Mouse (Mus musculus) spleen, adult 12 weeks (tissue): Measurements from ENCODE around the gene Evpl.

Experiments
- DNase-seq: peaks from one replicate; pipeline ENCODE4 v3.0.0; 2022; ENCODE audit warnings: low spot score

Gene Evpl

DNA sequence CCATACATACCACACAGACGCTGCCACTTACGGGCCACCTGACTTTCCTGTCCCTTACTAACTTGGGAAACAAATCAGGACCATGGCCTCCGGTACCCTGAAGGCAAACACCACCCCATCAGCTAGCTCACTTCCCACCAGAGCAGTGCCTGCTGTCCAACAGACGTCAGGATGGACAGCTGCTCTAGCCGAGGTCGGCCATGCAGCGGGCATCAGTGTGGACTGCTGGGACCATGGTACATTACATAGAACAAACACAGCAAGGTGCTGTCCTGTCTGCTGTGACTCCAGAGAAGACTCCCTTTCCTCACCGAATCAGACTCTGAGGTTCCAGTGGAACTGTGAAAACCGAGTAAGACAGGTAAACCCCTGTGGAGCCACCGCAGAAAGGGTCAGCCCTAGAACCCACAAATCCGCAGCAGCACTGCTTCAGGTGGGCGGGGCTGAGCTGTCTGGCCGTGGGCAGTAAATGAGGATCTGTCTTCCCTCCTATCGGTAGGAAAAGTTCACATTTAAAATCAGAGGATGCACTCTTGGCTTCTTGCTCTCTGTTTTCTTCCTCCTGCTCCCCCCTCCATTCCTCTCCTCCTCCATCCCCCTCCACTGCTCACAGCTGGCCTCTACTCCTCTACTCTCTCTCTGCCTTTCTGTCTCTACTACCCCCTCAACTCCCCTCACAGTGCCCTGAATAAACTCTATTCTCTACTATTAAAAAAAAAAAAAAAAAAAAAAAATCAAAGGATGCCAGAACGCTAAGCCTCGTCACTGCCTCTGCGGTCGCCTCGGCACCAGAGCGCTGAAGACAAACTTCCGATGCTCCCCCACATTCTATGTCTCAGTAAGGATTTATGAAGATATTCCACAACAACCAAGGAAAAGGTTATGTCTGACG, 17.5 kb upstream of the Evpl start:
- no peak for DNase-seq

DNA sequence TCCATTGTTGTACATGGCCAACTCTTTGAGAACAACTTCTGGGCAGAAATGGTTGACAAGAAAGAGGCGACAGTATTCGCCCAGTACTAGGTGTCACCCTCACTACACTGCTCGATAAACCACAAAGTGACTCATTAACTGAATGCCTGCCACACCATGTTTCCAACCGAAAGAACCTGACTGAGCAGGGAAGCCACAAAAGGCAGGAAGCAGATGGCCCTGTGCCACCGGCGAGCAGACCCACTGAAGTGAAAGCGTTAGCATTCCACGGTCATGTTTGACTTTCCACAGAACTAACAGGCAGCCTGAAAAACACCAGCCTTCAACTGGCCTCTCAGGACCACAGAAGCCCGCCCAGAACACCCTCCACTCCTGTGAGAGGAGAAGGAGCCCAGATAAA, 16.8 kb upstream of the Evpl start:
- no peak for DNase-seq

DNA sequence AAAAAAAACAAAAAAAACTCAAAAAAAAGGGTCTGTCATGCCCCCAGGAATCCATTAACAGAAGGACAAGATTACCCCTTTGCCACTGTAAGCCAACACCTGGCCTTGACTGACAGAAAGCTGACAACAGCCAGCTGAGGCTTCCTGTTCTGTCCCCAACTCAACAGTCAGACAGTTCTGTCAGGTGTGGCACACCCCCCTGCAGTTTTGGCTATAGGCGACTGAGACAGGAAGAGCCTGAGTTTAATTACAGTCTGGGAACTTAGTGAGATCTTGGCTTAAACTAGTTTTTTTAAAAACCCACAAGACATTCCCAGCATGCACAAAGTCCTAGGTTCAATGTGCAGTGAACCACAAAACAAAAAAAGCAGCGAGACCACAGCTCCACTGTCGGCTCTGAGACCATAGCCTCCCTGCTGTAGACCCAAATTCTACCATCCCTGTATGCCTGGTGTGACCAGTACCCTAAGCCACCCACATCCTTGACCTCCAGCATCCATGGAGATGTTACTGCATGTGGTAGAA, 15.3 kb upstream of the Evpl start:
- no peak for DNase-seq

GRCm38 (mm10) chr11:116250898-116251297, 13.0 kb upstream of the Evpl start:
- DNase-seq: no peak

DNA sequence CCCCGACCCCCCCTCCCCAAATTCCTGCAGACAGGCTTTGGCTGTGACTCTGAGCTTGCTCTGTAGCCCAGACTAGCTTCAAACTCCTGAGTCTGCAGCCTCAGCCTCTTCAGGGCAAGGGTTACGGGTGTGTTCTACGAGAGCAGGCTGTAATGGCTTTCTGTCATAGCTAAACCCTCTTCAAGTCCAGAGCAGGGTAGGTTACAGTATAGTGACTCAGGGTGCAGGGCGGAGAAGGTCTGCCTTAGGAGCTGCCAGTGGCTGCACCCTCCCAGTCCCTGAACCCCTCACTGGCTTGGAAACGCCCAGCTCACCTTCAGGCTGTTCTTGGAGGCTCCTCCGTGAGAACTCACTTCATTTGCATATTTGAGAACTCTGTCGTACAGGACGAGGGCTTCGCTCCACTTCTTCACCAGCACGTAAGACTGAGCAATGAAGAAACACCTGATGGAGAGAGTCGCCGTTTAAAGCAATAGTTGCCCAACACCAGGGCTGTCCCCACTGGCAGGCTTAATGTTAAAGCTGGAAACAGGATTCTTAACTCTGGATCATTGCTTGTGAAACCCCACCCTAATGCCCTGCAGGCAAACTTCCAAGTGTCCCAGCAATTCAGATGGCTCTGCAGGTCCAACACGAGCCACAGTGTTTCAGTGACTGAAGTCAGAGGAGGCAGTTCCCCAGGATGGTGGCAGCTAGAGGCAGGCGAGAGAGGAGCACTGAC, 9.8 kb upstream of the Evpl start:
- no peak for DNase-seq

DNA sequence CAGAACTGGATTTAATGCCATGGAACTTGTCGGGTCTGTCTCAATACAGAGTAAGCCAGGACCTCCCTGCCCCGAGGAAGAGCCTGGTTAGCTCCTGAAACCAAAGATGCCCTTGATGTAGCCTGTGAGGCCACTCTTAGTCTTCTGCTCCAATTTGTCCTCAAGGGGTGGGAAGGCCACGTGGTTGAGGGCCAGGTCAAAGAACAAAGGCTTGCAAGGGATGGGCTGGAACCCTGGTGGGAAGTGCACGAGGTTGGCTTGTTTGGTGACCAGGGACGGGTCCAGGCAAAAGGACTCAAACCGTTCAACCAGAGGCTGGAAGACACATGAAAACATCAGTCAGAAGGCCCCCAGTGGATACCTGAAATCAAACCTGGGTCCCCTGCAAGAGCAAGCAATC, 7.7 kb upstream of the Evpl start:
- no peak for DNase-seq

DNA sequence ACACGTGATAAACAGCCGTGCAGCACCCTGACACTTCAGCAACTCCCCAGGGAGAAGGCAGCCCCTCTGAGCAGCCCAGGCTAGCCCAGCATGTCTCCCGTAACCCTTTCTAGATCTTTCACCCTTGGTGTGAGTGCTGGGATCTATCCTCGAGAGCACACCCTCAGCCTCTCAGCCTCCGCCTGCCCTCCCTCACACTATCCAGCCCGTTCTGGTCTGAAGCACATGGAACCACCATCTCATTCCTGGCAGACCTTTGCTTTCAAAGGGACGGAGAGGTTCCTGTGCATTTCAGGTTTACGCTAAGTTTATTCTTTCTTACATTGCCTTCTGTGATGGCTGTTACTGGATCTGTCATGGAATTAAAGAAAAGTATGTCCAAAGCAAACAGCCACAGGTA, 6.7 kb upstream of the Evpl start:
- no peak for DNase-seq

DNA sequence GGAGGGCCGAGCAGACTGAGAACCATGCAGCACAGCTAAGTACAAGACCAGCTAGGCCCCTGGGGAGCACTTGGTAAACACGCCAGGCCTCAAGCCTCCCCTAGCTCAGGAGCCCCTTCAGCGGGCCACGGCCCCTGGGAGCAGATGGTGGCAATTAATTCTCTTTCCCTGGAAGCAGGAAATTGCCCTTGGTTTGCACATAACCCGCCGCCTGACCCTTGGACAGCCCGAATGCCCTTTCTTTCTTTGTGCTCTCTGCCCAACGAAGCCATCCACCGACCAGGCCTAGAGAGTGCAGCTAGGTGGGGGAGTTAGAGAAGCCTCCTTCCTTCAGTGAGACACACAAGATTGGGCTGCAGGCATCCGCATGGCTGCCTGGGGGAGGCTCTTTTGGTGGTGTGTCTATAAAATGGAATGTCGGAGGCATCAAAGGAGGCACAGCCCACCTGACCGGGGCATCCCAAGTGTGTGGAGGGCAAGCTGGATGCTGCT, 3.9 kb upstream of the Evpl start:
- DNase-seq: no peak

- DNase-seq: no peak
Observed at GRCm38 (mm10) chr11:116239797-116240196, 1.9 kb upstream of the Evpl start.

DNA sequence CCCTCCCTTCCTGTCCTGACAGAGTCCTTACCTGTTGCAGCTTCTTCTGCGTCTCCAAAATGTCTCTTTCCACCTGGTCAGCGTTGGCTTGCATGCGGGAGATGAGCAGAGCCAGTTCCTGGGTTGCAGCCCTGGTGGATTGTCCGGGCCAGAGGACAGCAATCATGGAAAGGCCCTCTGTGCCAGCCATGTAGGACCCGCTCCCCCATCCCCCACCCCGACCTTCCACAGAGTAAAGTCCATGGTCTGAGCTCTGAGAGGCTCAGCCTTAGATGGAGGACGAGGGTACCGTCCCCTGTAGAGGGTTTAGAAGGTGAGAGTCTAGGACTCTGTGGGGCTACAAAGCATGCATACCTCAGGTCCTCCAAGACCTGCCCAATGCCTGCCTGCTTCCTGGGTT, 3.0 kb downstream of the Evpl start:
- no peak for DNase-seq

DNA sequence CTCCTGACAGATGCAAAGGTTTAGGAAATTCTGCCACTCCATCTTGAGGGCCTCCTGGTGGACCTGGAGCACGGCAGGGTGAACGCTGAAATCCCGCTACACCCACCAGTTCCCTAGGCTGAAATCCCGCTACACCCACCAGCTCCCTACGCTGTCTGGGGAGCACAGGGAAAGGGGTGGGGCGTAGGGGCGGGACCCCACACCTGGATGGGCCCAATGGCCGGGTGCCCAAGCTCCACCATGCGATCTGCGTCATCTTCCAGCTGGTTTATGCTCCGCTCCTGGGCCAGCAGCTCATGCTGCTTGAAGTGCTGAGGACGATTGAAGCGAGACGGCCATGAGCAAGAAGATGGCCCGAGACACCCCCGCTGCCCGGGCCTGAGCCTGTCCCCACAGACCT, 5.5 kb downstream of the Evpl start:
- DNase-seq: no peak

DNA sequence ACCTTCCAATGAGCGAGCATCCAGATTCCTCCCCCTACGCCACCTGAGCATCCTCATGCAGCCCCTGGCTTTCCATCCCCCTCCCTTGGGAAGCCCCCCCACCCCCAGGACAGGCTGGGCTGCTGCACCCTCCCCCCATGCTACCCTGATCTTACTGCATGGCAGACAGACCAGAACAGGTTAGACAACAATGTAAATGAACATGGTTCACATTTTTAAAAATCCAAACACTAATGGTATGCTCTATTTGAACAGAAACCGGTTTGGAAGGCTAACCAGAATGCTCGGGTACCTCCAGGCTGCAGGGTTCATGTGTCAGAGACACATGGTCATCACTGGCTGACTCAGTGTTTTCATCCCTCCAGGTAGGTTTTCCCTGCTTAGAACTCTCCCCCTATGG, 9.2 kb downstream of the Evpl start:
- DNase-seq: no peak

DNA sequence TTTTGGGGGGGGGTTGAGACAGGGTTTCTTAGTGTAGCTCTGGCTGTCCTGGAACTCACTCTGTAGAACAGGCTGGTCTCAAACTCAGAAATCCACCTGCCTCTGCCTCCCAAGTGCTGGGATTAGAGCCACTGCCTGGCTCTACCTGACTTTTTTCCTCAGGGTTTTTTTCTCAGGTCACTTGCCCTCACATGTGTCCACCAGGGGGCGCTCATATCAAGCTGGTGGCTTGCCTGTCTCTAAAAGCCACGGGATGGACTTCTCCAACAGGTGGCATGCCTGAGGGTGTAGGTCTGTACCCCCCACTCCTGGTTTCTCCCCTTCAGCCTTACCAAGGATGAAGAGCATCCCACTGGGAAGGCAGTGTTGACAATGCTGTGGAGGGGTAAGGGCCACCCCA, 11.5 kb downstream of the Evpl start:
- peak; percentile 72 for DNase-seq

DNA sequence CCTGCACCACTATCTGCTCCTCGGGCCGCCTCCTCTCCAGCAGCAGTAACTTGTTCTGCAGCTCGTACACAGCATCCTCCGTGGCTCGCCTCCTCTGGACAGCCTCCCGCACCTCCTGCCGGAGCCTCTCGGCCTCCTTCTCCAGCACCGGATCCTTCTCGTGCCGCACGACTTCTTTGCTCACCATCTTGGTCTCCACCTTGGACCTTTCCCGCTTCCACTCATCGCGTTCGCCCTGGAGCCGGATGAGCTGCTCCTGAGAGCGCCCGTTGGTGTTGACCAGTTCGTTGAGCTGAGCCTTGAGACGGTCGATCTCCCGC, 15.2 kb downstream of the Evpl start:
- DNase-seq: no peak

DNA sequence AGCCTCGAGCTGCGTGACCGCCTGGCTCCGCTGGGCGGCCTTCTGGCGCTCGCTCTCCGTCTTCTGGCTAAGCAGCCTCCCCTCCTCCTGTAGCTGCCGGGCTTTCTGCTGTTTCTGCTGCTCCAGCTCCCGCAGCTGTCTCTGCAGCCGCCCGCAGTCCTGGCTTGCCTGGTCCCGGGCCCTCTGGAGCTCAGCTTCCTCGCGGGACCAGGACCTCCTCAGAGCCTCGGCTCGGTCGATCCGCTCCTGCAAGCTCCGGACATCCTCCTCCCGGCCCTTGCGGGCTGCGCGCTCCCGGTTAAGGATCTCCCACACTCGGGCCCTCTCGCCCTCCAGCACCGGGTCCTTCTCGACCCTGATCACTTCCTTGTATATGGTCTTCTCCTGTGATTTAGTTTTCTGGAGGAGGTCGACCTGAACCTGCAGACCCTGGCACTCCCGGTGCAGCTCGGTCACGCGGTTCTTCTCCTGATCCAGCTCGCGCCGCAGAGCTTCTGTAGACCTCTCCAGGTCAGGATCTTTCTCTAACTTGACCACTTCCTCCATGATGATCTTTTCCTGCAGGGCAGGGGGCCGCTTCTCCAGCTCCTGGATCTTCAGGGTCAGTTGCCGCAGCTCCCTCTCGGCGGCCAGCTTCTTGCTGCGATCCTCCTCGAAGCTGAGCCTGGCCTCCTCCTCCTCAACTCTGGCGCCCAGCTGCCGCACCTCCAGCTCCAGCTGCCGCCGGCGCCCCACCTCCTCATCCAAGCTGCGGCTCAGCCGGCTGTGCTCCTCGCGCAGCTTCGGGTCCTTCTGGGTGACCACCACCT, 15.7 kb downstream of the Evpl start:
- no peak for DNase-seq

DNA sequence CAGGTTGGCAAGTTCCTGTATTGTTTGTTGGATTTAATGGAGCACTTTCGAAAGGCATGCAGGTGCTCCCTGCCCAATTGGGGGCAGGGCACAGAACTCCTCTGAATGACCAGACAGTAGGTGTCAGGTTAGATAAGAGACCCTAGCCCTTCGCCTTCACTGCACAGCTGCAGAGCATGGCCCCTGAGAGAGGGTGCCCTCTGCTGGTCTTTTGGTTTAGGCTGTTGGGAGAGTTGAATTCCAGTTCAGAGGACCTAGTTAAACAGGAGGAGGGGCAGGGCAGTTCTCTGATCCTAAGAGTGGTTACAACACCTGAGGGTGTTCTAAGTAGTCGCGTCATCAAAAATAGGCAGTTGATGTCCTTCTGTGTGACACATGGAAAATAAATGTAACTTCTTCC, 18.0 kb downstream of the Evpl start:
- DNase-seq: no peak

- no peak for DNase-seq
Observed at GRCm38 (mm10) chr11:116218737-116219400, 19.0 kb downstream of the Evpl start.

DNA sequence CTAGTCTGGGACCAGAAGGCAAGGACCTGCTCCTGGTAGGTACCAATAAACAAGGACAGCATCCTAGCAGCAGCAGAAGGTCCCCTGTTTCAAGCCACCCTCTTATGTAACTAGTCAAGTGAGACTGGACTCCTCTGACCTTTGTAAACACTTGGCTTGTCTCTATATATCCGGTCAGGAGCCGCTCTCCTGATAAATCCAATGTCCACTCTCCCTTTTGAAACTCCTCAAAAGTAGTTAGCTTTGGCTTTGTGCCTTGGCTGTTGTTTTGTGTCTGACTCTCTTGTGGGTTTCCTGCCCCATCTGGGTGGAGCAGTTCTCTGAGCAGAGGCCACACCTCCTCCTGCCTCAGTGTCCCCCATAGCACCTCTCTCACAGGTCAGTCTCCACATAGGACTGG, 19.6 kb downstream of the Evpl start:
- no peak for DNase-seq

- DNase-seq: no peak
Observed at GRCm38 (mm10) chr11:116216549-116216948, 21.3 kb downstream of the Evpl start.

GRCm38 (mm10) chr11:116215991-116216390, 21.9 kb downstream of the Evpl start:
- no peak for DNase-seq

DNA sequence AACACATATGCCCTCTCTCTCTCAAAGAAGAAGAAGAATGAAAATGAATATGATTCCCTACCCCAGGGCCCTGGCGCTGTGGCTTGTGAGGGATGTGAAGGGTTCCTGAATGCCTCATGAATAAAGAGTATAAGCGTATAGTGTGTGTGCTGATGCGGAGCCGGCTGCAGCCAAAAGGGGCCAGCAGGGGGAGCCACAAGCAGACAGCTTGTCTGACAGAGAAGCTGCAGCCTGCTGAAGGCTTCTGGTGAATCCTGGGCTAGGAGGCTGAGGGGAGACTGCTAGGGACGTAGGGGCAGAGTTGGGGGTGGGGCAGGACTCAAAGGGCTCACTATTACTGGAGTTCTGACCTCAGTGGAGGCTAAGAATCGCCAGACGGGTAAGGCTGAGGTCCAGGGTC, 22.7 kb downstream of the Evpl start:
- DNase-seq: no peak
